Mouse (Mus musculus): ENCODE results near the gene Fermt1. TPM values are rescaled to one million over a fixed set of nuclear protein-coding genes. Genes with fewer than 3 reads are reported as not detected.
A peak's percentile ranks its signal among the peaks of the same experiment; 100 is the strongest.

Gene Fermt1
- polyA plus RNA-seq, 1 experiment from 2014 or later, result 24.9 TPM

DNA sequence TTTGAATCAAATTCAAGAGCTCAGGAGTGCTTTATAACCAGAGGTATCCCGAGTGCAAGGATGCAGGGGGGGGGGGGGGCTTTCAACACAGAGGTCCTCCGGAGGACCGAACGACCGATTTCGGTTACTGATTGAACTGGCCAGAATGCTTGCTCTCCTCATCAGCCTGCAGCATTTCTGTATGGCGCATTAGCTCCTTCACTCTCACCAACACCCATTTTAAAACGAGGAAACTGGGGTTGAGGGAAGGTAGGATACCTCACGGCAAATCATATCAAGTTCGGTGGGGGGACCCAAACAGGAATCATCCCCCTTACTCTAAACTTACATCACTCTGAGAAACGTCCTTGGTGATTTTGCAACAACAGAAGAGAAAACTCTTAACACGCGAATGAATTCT lies 1.7 kb downstream of the Fermt1 start:
- WGBS, result 30% methylated on average over 13 of the region's 13 CpGs
- peak overlapping the region; percentile 27 for H3K4me3 ChIP-seq
- H3K9me3 ChIP-seq, result no peaks in the 10 kb centered on the region
- peaks cover 56% of the 10 kb centered on the region for H3K27me3 ChIP-seq
- peak overlapping the region; percentile 31 for H3K4me2 ChIP-seq
- H3K36me3 ChIP-seq, result no peaks in the 10 kb centered on the region
- H3K27ac ChIP-seq, result no peak overlapping the region
- H3K4me1 ChIP-seq, result peaks cover 13% of the 10 kb centered on the region
- ATAC-seq (ENCODE audit: insufficient number of reproducible peaks, insufficient read depth, low FRiP score, low TSS enrichment, low read depth), result no peak
- 0 out of 2 replicates have a peak overlapping the region, but pooled peaks have one; percentile 3 for H3K9ac ChIP-seq

DNA sequence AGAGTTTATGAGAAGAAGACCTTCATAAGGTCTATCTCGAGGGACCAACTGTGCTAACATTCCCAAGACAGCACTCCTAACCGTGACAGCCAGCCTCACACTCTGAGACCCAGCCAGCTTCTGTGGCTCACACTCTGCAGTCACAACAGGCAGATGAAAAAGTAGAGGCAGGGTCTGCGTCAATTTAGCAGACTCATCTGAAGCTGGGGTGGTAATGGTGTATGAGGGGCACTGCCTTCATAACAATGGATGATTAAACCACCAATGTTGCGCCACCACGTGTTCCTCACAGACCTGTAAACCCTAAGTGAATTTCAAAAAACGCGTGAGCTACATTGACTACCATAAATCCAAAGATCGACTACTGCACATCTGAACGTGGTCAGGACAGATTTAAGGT lies 2.1 kb downstream of the Fermt1 start:
- 42% methylated on average over 9 of the region's 9 CpGs for WGBS
- Histone ChIP-seq H3K9ac (0 out of 2 replicates have a peak overlapping the region, but pooled peaks have one; percentile 3), H3K27me3 (peaks cover 56% of the 10 kb centered on the region), H3K27ac (no peak overlapping the region), H3K9me3 (no peaks in the 10 kb centered on the region), H3K4me3 (peak overlapping the region; percentile 27), H3K36me3 (no peaks in the 10 kb centered on the region), H3K4me1 (peaks cover 13% of the 10 kb centered on the region), H3K4me2 (peak overlapping the region; percentile 31)
- no peak for ATAC-seq (ENCODE audit: insufficient number of reproducible peaks, insufficient read depth, low FRiP score, low TSS enrichment, low read depth)

DNA sequence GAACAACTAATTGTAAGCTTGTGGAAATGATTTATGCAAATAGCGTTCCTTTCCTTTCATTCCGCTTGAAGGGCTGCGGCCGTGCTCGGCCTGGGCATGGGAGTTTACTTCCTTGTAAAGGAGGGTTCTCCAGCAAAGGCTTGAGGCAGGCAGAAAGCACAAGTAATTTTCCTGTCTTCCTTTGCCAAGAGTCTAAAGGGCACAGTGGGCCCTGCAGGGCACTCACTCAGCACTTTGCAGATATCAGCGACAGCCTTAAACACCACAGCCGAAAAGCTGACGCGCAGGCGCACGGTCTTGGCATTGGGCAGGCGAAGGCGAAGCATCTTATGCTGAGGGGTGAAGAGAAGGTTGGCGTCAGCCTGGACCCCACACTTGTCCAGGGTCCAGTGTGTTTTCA lies 6.7 kb downstream of the Fermt1 start:
- no peaks in the 10 kb centered on the region for H3K36me3 ChIP-seq
- H3K4me3 ChIP-seq, result no peak overlapping the region
- no peaks in the 10 kb centered on the region for H3K9me3 ChIP-seq
- H3K27me3 ChIP-seq, result peaks cover 14% of the 10 kb centered on the region
- no peak overlapping the region for H3K9ac ChIP-seq
- H3K4me1 ChIP-seq, result no peaks in the 10 kb centered on the region
- 83% methylated on average over 14 of the region's 14 CpGs for WGBS
- no peak overlapping the region for H3K27ac ChIP-seq
- no peak for ATAC-seq (ENCODE audit: insufficient number of reproducible peaks, insufficient read depth, low FRiP score, low TSS enrichment, low read depth)
- no peak overlapping the region for H3K4me2 ChIP-seq

DNA sequence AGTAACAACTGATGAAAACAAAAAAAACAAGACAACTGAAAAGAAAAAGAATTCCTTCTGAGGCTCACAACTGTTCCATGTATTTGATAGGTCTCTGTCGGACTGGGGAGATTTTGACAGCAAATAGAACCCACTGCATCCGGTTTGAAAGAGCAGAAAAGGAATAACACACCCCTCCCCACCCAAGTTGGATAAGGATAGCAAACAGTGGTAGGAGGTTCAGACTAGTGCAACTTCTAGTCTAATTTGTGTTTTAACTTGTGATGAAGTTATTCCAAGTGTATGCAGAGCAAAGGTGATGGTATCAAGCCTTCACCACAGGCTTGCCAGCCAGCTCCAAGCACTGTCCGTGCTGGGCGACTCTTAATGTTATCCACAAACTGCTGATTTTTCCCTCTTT lies 9.5 kb downstream of the Fermt1 start:
- Histone ChIP-seq H3K36me3 (no peaks in the 10 kb centered on the region), H3K4me2 (no peak overlapping the region), H3K9me3 (no peaks in the 10 kb centered on the region), H3K4me3 (no peak overlapping the region), H3K4me1 (no peaks in the 10 kb centered on the region), H3K27me3 (no peaks in the 10 kb centered on the region), H3K9ac (no peak overlapping the region), H3K27ac (no peak overlapping the region)
- no peak for ATAC-seq (ENCODE audit: insufficient number of reproducible peaks, insufficient read depth, low FRiP score, low TSS enrichment, low read depth)
- 80% methylated on average over 4 of the region's 4 CpGs for WGBS

DNA sequence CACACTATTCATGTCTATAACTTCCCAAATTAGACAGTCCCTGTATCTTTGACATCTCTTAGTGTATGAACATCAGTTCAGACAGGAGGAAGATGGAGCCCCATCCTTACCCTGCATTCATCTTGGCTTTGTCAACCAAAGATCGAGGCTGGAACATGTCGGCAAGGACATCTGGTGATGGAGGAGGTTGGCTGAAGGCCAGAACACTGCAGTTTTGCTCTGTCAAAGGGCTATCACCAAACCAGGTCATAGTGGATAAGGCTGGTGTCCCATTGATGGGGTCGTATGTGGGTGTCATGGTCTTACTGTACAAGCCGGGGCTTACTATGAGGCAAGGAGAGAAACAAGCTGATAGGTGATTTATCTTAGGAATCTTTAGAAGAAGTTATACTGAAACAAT lies 11.0 kb downstream of the Fermt1 start:
- H3K4me3 ChIP-seq, result no peak overlapping the region
- no peak overlapping the region for H3K9ac ChIP-seq
- no peaks in the 10 kb centered on the region for H3K36me3 ChIP-seq
- H3K27me3 ChIP-seq, result no peaks in the 10 kb centered on the region
- WGBS, result 91% methylated on average over 4 of the region's 4 CpGs
- H3K9me3 ChIP-seq, result no peaks in the 10 kb centered on the region
- H3K4me2 ChIP-seq, result no peak overlapping the region
- H3K27ac ChIP-seq, result no peak overlapping the region
- H3K4me1 ChIP-seq, result no peaks in the 10 kb centered on the region
- no peak for ATAC-seq (ENCODE audit: insufficient number of reproducible peaks, insufficient read depth, low FRiP score, low TSS enrichment, low read depth)

DNA sequence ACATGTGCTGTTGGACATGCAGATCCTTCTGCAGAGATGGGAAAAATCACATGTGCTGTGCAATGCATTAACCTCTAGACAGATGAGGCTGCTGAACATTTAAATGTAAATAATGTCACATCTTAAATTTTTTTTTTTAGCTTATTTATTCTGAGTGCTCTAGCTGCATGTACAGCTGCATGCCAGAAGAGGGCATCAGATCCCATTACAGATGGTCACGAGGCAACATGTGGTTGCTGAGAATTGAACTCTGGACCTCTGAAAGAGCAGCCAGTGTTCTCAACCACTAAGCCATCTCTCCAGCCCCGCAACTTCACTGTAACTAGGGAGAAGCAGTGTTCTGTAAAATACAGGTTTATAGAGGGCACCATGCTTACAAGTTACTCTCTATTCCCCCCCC lies 11.6 kb downstream of the Fermt1 start:
- H3K27me3 ChIP-seq, result no peaks in the 10 kb centered on the region
- ATAC-seq (ENCODE audit: insufficient number of reproducible peaks, insufficient read depth, low FRiP score, low TSS enrichment, low read depth), result no peak
- H3K27ac ChIP-seq, result no peak overlapping the region
- H3K4me2 ChIP-seq, result no peak overlapping the region
- no peak overlapping the region for H3K4me3 ChIP-seq
- H3K9me3 ChIP-seq, result no peaks in the 10 kb centered on the region
- no peaks in the 10 kb centered on the region for H3K4me1 ChIP-seq
- no peak overlapping the region for H3K9ac ChIP-seq
- 79% methylated on average over 2 of the region's 2 CpGs for WGBS
- no peaks in the 10 kb centered on the region for H3K36me3 ChIP-seq

DNA sequence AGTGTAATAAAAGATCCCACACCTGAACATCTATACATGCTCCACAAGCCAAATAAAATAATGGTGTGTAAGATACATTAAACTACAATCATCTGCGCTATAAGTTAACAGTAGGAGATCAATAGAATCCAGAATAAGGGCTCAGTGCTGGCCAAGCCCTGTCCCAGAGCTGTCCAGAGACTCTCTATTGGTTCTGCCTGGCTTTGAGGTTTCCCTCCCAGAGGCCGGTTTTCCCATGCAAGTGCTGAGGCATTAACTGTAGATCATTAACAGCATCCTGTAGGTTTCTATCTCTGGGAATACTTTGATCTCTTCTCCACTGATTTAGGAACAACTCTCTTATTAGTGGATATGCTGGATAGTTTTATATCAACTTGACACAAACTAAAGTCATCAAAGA lies 16.7 kb downstream of the Fermt1 start:
- no peak overlapping the region for H3K27ac ChIP-seq
- H3K4me3 ChIP-seq, result no peak overlapping the region
- H3K4me1 ChIP-seq, result no peaks in the 10 kb centered on the region
- H3K9ac ChIP-seq, result no peak overlapping the region
- ATAC-seq (ENCODE audit: insufficient number of reproducible peaks, insufficient read depth, low FRiP score, low TSS enrichment, low read depth), result no peak
- no peaks in the 10 kb centered on the region for H3K27me3 ChIP-seq
- no peak overlapping the region for H3K4me2 ChIP-seq
- 90% methylated on average over 2 of the region's 2 CpGs for WGBS
- H3K9me3 ChIP-seq, result no peaks in the 10 kb centered on the region
- H3K36me3 ChIP-seq, result no peaks in the 10 kb centered on the region

DNA sequence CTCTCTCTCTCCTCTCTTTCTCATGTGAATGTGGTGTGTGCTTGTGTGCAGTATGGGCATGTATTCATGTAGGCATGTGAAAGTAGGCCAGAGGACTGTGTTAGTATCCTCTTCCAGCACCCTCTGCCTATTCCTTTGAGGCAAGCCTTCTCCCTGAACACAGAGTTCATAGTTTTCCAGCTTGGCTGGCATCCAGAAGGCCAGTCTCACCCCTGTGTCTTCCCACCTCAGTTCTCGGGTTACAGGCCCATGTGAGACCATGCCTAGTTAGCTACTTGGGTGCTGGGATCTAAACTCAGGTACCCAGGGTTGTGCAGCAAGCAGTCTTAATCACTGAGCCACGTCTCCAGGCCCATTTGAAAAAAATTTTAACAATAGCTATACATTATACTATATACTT lies 17.8 kb downstream of the Fermt1 start:
- H3K27me3 ChIP-seq, result no peaks in the 10 kb centered on the region
- H3K9ac ChIP-seq, result no peak overlapping the region
- 43% methylated on average over 2 of the region's 2 CpGs for WGBS
- H3K27ac ChIP-seq, result no peak overlapping the region
- H3K9me3 ChIP-seq, result no peaks in the 10 kb centered on the region
- no peak overlapping the region for H3K4me3 ChIP-seq
- no peaks in the 10 kb centered on the region for H3K36me3 ChIP-seq
- no peak overlapping the region for H3K4me2 ChIP-seq
- no peaks in the 10 kb centered on the region for H3K4me1 ChIP-seq
- ATAC-seq (ENCODE audit: insufficient number of reproducible peaks, insufficient read depth, low FRiP score, low TSS enrichment, low read depth), result no peak

DNA sequence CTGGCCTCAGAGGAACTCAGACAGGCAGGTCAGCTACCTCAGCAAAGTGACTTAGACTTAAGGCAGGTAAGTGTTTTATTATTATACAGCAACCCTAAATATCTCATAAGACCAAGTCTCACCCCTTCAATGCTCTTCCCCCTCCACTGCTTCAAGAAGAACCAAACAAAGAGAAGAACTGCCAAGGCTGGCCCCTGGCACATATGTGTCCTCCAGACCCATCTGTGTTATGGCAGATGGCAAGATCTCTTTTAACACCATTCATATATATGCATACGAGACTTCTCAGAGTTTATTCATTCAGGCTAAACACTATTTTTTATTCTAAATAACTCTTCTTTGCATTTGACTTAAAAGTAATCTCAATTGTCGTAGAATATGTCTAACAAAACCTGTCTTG lies 18.4 kb downstream of the Fermt1 start:
- 79% methylated on average over 2 of the region's 2 CpGs for WGBS
- H3K4me1 ChIP-seq, result no peaks in the 10 kb centered on the region
- ATAC-seq (ENCODE audit: insufficient number of reproducible peaks, insufficient read depth, low FRiP score, low TSS enrichment, low read depth), result no peak
- H3K36me3 ChIP-seq, result no peaks in the 10 kb centered on the region
- H3K9me3 ChIP-seq, result no peaks in the 10 kb centered on the region
- H3K27me3 ChIP-seq, result no peaks in the 10 kb centered on the region
- H3K9ac ChIP-seq, result no peak overlapping the region
- no peak overlapping the region for H3K4me3 ChIP-seq
- no peak overlapping the region for H3K27ac ChIP-seq
- no peak overlapping the region for H3K4me2 ChIP-seq

DNA sequence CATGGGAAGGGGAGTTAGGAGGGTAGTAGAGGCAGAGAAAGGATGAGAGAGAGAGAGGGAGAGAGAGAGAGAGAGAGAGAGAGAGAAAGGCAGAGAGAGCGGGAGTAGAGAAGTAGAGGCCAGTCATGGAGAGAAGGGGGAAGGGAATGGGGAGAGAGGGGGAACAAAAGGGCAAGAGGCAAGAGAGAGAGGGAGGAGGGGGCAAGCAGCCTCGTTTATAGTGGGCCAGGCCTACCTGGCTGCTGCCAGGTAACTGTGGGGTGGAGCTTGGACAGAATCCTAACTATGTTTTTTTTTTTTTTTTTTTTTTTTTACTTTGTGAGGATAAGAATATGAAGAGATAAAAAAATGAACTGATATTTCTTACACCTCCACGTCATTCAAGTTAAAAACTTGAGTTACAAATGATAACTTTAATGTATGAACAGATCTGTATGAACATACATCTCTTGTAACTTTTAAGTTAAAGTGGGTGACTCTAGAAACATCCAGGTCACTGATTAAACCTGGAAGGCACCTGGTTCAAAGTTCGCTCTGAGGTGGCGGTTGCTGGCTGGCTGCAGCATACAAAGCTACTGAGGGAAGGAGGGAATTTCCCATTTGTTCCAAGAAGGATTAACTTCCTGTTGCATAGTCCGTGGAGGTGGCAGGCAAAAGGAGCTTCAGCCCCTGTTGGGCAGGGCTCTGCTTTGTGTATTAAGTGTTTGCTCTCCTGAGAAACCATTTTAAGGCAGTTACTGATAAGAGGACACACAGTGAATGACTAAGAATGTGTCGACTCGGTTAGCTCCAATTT lies 22.2 kb downstream of the Fermt1 start:
- H3K27me3 ChIP-seq, result no peaks in the 10 kb centered on the region
- H3K4me3 ChIP-seq, result no peak overlapping the region
- ATAC-seq (ENCODE audit: insufficient number of reproducible peaks, insufficient read depth, low FRiP score, low TSS enrichment, low read depth), result no peak
- no peak overlapping the region for H3K4me2 ChIP-seq
- WGBS, result 38% methylated on average over 8 of the region's 8 CpGs
- no peaks in the 10 kb centered on the region for H3K4me1 ChIP-seq
- H3K9ac ChIP-seq, result no peak overlapping the region
- H3K36me3 ChIP-seq, result no peaks in the 10 kb centered on the region
- H3K9me3 ChIP-seq, result no peaks in the 10 kb centered on the region
- no peak overlapping the region for H3K27ac ChIP-seq

DNA sequence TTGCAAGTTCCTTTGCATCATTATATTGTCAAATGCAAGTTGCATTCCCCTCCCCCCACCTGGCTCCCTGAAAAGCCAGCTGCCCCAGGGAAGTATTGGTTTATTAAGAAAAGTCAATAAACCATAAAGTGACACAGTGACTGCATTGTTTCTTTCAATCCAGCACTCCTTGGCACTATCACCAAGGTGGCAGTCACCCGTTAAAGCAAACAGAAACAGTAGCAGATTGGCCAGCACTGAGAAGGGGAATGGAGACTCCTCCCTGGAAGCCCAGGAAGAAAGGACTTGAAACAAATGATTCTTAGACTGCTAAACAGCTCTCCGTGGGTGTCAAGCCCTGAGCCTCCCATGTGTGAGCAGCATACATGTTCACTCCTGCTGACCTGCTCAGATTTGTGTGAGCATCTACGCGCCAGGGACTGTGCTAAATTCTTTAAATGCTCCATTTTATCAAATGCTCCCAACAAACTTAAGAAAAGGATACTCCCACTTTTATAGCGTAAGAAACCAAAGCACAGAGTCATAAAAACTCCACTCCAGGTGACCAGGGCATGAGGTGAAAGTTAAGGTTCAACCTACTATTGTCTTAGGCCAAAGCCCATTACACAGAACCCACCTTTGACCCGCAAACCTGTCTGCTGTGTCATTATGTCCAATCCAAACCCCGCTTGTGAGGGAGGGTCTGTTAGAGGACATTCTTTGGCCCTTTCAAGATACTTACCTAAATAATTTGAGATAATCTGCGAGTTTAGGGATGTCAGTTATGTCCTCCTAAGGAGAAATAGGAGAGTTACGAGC lies 23.4 kb downstream of the Fermt1 start:
- H3K36me3 ChIP-seq, result no peaks in the 10 kb centered on the region
- H3K9me3 ChIP-seq, result no peaks in the 10 kb centered on the region
- H3K27ac ChIP-seq, result no peak overlapping the region
- no peak overlapping the region for H3K4me3 ChIP-seq
- H3K9ac ChIP-seq, result no peak overlapping the region
- no peaks in the 10 kb centered on the region for H3K4me1 ChIP-seq
- WGBS, result 73% methylated on average over 9 of the region's 9 CpGs
- no peaks in the 10 kb centered on the region for H3K27me3 ChIP-seq
- ATAC-seq (ENCODE audit: insufficient number of reproducible peaks, insufficient read depth, low FRiP score, low TSS enrichment, low read depth), result no peak
- H3K4me2 ChIP-seq, result no peak overlapping the region

DNA sequence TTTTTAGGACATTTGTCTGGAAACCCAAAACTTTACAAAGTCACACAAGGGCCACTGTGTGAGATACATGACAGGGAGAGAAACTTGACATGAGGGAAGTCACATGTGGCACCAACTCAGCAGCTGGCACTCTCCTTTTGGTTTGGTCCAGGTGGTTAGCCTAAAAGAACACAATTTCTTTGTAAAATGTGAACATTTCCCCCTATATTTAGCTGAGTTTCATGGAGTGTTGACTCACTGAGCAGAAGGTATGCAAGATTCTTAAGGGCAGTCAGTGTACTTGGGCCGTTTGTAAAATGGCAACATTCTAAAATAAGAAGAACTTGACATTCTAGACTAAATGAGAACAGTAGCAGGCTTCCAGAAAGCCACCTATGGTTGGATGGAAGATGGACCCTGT lies 30.9 kb downstream of the Fermt1 start:
- WGBS, result 82% methylated on average over 1 of the region's 1 CpGs
- H3K9me3 ChIP-seq, result no peaks in the 10 kb centered on the region
- H3K4me1 ChIP-seq, result no peaks in the 10 kb centered on the region
- no peak overlapping the region for H3K4me3 ChIP-seq
- no peaks in the 10 kb centered on the region for H3K36me3 ChIP-seq
- ATAC-seq (ENCODE audit: insufficient number of reproducible peaks, insufficient read depth, low FRiP score, low TSS enrichment, low read depth), result no peak
- H3K27me3 ChIP-seq, result no peaks in the 10 kb centered on the region
- no peak overlapping the region for H3K4me2 ChIP-seq
- no peak overlapping the region for H3K9ac ChIP-seq
- no peak overlapping the region for H3K27ac ChIP-seq

Measured in embryonic facial prominence, embryonic 13.5 days (tissue).